Mouse (Mus musculus) heart, adult 2 months (tissue): ENCODE results near the gene Hs3st1.

ENCODE experiments used
- CTCF ChIP-seq: fragments of 200-600 bp; IDR thresholded peaks from 2 replicates; pipeline ENCODE4 v1.8.1; 2022; ENCODE audit warnings: antibody characterized with exemption, mild to moderate bottlenecking, moderate library complexity
- EP300 ChIP-seq: fragments of 200-500 bp; IDR thresholded peaks from 2 replicates; pipeline ENCODE4 v1.6.1; 2011; ENCODE audit warnings: low read depth, low read length, control low read depth; ENCODE audit not compliant: insufficient read depth
- POLR2A ChIP-seq: fragments of 200-500 bp; IDR thresholded peaks from 2 replicates; pipeline ENCODE4 v1.6.1; 2011; ENCODE audit warnings: mild to moderate bottlenecking, low read depth, low read length, control low read depth; ENCODE audit not compliant: insufficient read depth

- TF ChIP-seq POLR2A (no peak), CTCF (no peak), EP300 (no peak)
These were observed 110.4 kb downstream of the Hs3st1 start for GRCm38 (mm10) chr5:39644827-39645380.
